ENCODE assay signal across 10 mouse cellular contexts in genomic region chrX:142778638-142779037, GRCm38 (mm10).
DNase-seq lines count a peak whose midpoint lies in the region; ATAC-seq lines count a peak whose summit lies in the region.
"Had no signal": no experiment of that assay in that cellular context is flagged by ENCODE, and none has a peak within 500 bp of the region (broad histone marks: within the 10 kb centered on the region; RNA-seq: fewer than 3 reads in every experiment).

No protein-coding gene starts in this region.

- intact Hi-C loops in left cerebral cortex, postnatal 4 days (cut with DNase I): no loop called here

- no peaks in the 10 kb centered on the region for H3K9me3 ChIP-seq in heart, embryonic 11.5 days (replicated peaks; ENCODE audit: control insufficient read depth, low read length)
- no peaks in the 10 kb centered on the region for H3K9me3 ChIP-seq in liver, embryonic 13.5 days (replicated peaks)
- no peaks in the 10 kb centered on the region for H3K9me3 ChIP-seq in stomach, embryonic 15.5 days
- H3K9me3 ChIP-seq: midbrain, embryonic 12.5 days had no signal

- H3K9ac ChIP-seq in heart, embryonic 11.5 days (ENCODE audit: low read depth, low read length): no peak overlapping the region
- H3K9ac ChIP-seq in liver, embryonic 13.5 days: no peak overlapping the region
- H3K9ac ChIP-seq in stomach, embryonic 15.5 days: no peak overlapping the region
- H3K9ac ChIP-seq: midbrain, embryonic 12.5 days had no signal

- H3K4me1 ChIP-seq in heart, embryonic 11.5 days (ENCODE audit: control insufficient read depth, insufficient read depth, low read length): 0 out of 2 replicates have a peak, but pooled peaks cover 3% of the 10 kb centered on the region
- H3K4me1 ChIP-seq in liver, embryonic 13.5 days (replicated peaks): peaks cover 24% of the 10 kb centered on the region
- no peaks in the 10 kb centered on the region for H3K4me1 ChIP-seq in stomach, embryonic 15.5 days
- H3K4me1 ChIP-seq: midbrain, embryonic 12.5 days had no signal

- no peaks in the 10 kb centered on the region for H3K27me3 ChIP-seq in heart, embryonic 11.5 days (ENCODE audit: control insufficient read depth, insufficient read depth, low read length)
- H3K27me3 ChIP-seq in liver, embryonic 13.5 days: no peaks in the 10 kb centered on the region
- H3K27me3 ChIP-seq in stomach, embryonic 15.5 days (replicated peaks): peaks cover 4% of the 10 kb centered on the region; the same call in 1 of the 2 replicates

- WGBS in heart, embryonic 11.5 days (ENCODE audit: insufficient replicate concordance): 51% methylated on average over 6 of the region's 6 CpGs
- WGBS in liver, embryonic 13.5 days (ENCODE audit: insufficient replicate concordance): 22% methylated on average over 6 of the region's 6 CpGs
- WGBS in stomach, embryonic 15.5 days: 51% methylated on average over 6 of the region's 6 CpGs

- peak overlapping the region; percentile 24; the same call in 1 of the 2 replicates for H3K4me2 ChIP-seq in heart, embryonic 11.5 days
- peak overlapping the region; percentile 40 for H3K4me2 ChIP-seq in liver, embryonic 13.5 days
- no peak overlapping the region for H3K4me2 ChIP-seq in stomach, embryonic 15.5 days
- H3K4me2 ChIP-seq: midbrain, embryonic 12.5 days had no signal

- H3K27ac ChIP-seq in heart, embryonic 11.5 days (ENCODE audit: low read depth, low read length): peak overlapping the region; percentile 75
- peak overlapping the region; percentile 59 for H3K27ac ChIP-seq in liver, embryonic 13.5 days
- H3K27ac ChIP-seq in stomach, embryonic 15.5 days: no peak overlapping the region
- H3K27ac ChIP-seq: midbrain, embryonic 12.5 days had no signal

- H3K36me3 ChIP-seq in heart, embryonic 11.5 days (ENCODE audit: control insufficient read depth, insufficient read depth, low read length): no peaks in the 10 kb centered on the region
- peaks cover 21% of the 10 kb centered on the region for H3K36me3 ChIP-seq in liver, embryonic 13.5 days
- no peaks in the 10 kb centered on the region for H3K36me3 ChIP-seq in stomach, embryonic 15.5 days
- H3K36me3 ChIP-seq: midbrain, embryonic 12.5 days had no signal

- H3K4me3 ChIP-seq in heart, embryonic 11.5 days (ENCODE audit: low read depth, low read length): no peak overlapping the region
- no peak overlapping the region for H3K4me3 ChIP-seq in liver, embryonic 13.5 days (replicated peaks)
- no peak overlapping the region for H3K4me3 ChIP-seq in stomach, embryonic 15.5 days (replicated peaks)
- H3K4me3 ChIP-seq: erythroblast, embryonic 14.5 days; midbrain, embryonic 12.5 days had no signal

- peak; percentile 90 for ATAC-seq in heart, embryonic 11.5 days (replicated peaks; ENCODE audit: insufficient number of reproducible peaks, low FRiP score, low TSS enrichment)
- ATAC-seq in liver, embryonic 13.5 days (ENCODE audit: low read depth): peak; percentile 99
- ATAC-seq in stomach, embryonic 15.5 days (ENCODE audit: insufficient read depth, low FRiP score, low read depth): peak; percentile 88

- DNase-seq in kidney, postnatal 36 days: peak; percentile 2 to 4
- DNase-seq in kidney, postnatal 4 days: no peak
- peak; percentile 34 for DNase-seq in liver, embryonic 13.5 days
- DNase-seq in spleen, adult 18-20 months: no peak
- no peak for DNase-seq in left cerebral cortex, postnatal 4 days
- no peak for DNase-seq in spleen, adult 12 weeks (ENCODE audit: low spot score)

Comparison
In these comparisons a context has a peak if more than half of its experiments do, and no peak if none do; other contexts are left out.
1. DNase-seq: peak in kidney, postnatal 36 days (2 of 2) and liver, embryonic 13.5 days (single experiment); none in kidney, postnatal 4 days (0 of 2), spleen, adult 18-20 months (0 of 2), left cerebral cortex, postnatal 4 days (single experiment) and spleen, adult 12 weeks (single experiment).
2. Peak in every context shown above with its lines, with median percentiles within 50 percentile points of each other: ATAC-seq.